Mouse (Mus musculus) myocyte (in vitro differentiated cells): ENCODE measurements at regions not wholly inside any gene's neighbourhood (a gene's known extent, or its start where the extent isn't known, plus 50 kb on each side); places are given as distances from the start of the nearest gene placed in this dataset.

Experiments used
- MYOD1 ChIP-seq, 3 experiments: IDR thresholded peaks; one replicate each; pipeline ENCODE4 v1.6.1; 2011; ENCODE audit warnings: control low read depth in 2 of 3, low read depth in 2 of 3, mild to moderate bottlenecking in 2 of 3, moderate library complexity in 1 of 3; ENCODE audit not compliant: insufficient read length in 2 of 3, control insufficient read depth in 1 of 3
- MYOG ChIP-seq, 3 experiments: IDR thresholded peaks; one replicate each; pipeline ENCODE4 v1.6.1; 2011; ENCODE audit warnings: control low read depth in 2 of 3, low read depth in 2 of 3, mild to moderate bottlenecking in 2 of 3; ENCODE audit not compliant: insufficient read length in 2 of 3, control insufficient read depth in 1 of 3, insufficient read depth in 1 of 3
- POLR2A ChIP-seq: IDR thresholded peaks from one replicate; pipeline ENCODE4 v1.6.1; 2011; ENCODE audit warnings: low read depth, mild to moderate bottlenecking, control low read depth, moderate library complexity; ENCODE audit not compliant: insufficient read length
- REST ChIP-seq: IDR thresholded peaks from one replicate; pipeline ENCODE4 v1.6.1; 2011; ENCODE audit warnings: mild to moderate bottlenecking, control low read depth, moderate library complexity; ENCODE audit not compliant: insufficient read depth, insufficient read length
- TCF3 ChIP-seq: IDR thresholded peaks from one replicate; pipeline ENCODE4 v1.6.1; 2011; ENCODE audit warnings: low read depth, control low read depth; ENCODE audit not compliant: insufficient read length

GRCm38 (mm10) chr5:64475736-64476519 lies 319.8 kb downstream of the Tbc1d1 start:
- TF ChIP-seq POLR2A (no peak), MYOD1 (IDR thresholded peaks at IDR 0.05; ENCODE audit: control insufficient read depth in 1 of 3, insufficient read length in 2 of 3, low read depth in 2 of 3) (no peak), MYOG (IDR thresholded peaks at IDR 0.05; ENCODE audit: control insufficient read depth in 1 of 3, insufficient read depth in 1 of 3, insufficient read length in 2 of 3, low read depth in 2 of 3) (no peak), REST (no peak), TCF3 (no peak)
